Mouse (Mus musculus): ENCODE measurements at regions not wholly inside any gene's neighbourhood (a gene's known extent, or its start where the extent isn't known, plus 50 kb on each side); places are given as distances from the start of the nearest gene placed in this dataset.

- TF ChIP-seq USF1 (IDR thresholded peaks at IDR 0.05; ENCODE audit: low read depth, low read length), result no peak
- no peak for TF ChIP-seq NRF1 (IDR thresholded peaks at IDR 0.05; ENCODE audit: insufficient read depth, low read depth, low read length, poor library complexity, severe bottlenecking)
Measured at GRCm38 (mm10) chr5:77488969-77489368, 81.1 kb upstream of the Igfbp7 start.

Data from MEL (cell line).